Mouse (Mus musculus): ENCODE results near the gene Mycbp. TPM values are rescaled to one million over a fixed set of nuclear protein-coding genes. Genes with fewer than 3 reads are reported as not detected.

Mycbp gene
- total and polyA plus RNA-seq, 3 experiments: 54.2 to 86.6 TPM; not detected in 1

DNA sequence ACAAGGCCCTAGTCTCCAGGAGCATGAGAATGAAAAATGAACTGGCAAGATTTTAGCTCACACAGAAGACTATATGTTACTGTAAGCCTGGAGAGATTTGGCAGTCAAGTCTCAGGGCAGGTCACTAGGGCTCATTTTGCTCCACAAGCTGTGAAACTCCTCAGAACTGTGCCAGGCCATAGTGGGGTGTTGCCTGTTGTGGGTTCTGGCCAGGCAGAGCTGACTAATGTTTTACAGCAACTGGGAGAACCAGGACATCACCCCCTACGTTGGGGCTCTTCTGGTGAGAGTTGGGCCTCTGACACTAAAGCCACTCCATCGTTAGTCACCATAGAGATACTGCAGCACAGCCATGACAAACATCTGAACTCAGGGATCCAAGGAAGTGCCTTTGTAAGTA, 44.8 kb upstream of the Mycbp start:
- no peak for DNase-seq (ENCODE audit: low read depth, low spot score)

DNA sequence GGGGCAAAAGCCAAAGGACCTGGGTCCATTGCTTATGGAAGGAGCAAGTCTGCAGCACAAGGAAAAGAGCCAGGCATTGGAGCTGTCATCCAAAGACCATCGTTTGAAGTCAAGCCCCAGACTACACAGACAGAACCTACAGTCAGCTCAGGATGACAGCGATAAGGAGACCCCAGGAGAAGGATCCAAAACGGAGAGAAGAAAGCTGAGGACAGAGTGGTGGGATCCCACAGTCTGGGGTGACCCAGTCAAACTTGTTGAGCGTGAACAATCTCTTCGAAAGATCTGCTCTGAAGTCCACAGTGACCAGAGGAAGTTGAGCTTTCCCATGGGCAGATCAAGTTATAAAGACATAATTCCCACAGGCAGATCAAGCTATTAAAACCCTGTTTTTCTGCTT, 44.0 kb upstream of the Mycbp start:
- H3K4me3 ChIP-seq (ENCODE audit: control insufficient read depth in 1 of 2, insufficient read depth in 1 of 2, low read depth in 2 of 2, low read length in 2 of 2): no peak overlapping the region
- no peak overlapping the region for H3K9ac ChIP-seq (ENCODE audit: control insufficient read depth, low read depth, low read length, poor library complexity, severe bottlenecking)
- no peaks in the 10 kb centered on the region for H3K79me2 ChIP-seq (ENCODE audit: control insufficient read depth, insufficient read depth, low read length, poor library complexity)
- TF ChIP-seq GABPA (IDR thresholded peaks at IDR 0.05; ENCODE audit: low read depth, low read length) (no peak), USF2 (IDR thresholded peaks at IDR 0.05; ENCODE audit: borderline replicate concordance in 1 of 2, insufficient read depth in 1 of 2, low read depth in 1 of 2, low read length in 2 of 2) (no peak), TBP (IDR thresholded peaks at IDR 0.05; ENCODE audit: low read depth, low read length) (no peak), E2F4 (IDR thresholded peaks at IDR 0.05; ENCODE audit: borderline replicate concordance, low read depth, low read length) (no peak), HCFC1 (IDR thresholded peaks at IDR 0.05; ENCODE audit: low read depth, low read length) (no peak), KAT2A (conservative IDR thresholded peaks at IDR 0.05; ENCODE audit: low read depth, low read length) (no peak), MEF2A (IDR thresholded peaks at IDR 0.05; ENCODE audit: extremely low read depth, insufficient replicate concordance, low read depth, low read length, poor library complexity, severe bottlenecking) (no peak), POLR2AphosphoS2 (IDR thresholded peaks at IDR 0.05; ENCODE audit: low read length) (no peak), GATA1 (IDR thresholded peaks at IDR 0.05; ENCODE audit: low read depth, low read length) (no peak), RCOR1 (IDR thresholded peaks at IDR 0.05; ENCODE audit: low read depth, low read length) (no peak), POLR2A (IDR thresholded peaks at IDR 0.05; ENCODE audit: control insufficient read depth in 1 of 2, insufficient read depth in 1 of 2, low read depth in 1 of 2, low read length in 2 of 2, poor library complexity in 1 of 2) (no peak), CHD2 (IDR thresholded peaks at IDR 0.05; ENCODE audit: low read length) (no peak), MAZ (IDR thresholded peaks at IDR 0.05; ENCODE audit: low read depth, low read length) (no peak)
- no peaks in the 10 kb centered on the region for H3K9me3 ChIP-seq (replicated peaks; ENCODE audit: insufficient read depth, low read length)
- no peak for DNase-seq (ENCODE audit: low read depth, low spot score)
- peaks cover 0 to 2% of the 10 kb centered on the region in 2 experiments; a peak in 1 of 4 replicates for H3K27me3 ChIP-seq (ENCODE audit: control insufficient read depth in 1 of 2, insufficient read depth in 2 of 2, low read length in 2 of 2)
- H3K27ac ChIP-seq (ENCODE audit: control insufficient read depth, low read depth, low read length): no peak overlapping the region
- no peaks in the 10 kb centered on the region for H3K4me1 ChIP-seq (ENCODE audit: control insufficient read depth in 1 of 2, insufficient read depth in 2 of 2, low read length in 2 of 2)
- H3K36me3 ChIP-seq (ENCODE audit: control insufficient read depth in 1 of 2, insufficient read depth in 2 of 2, low read length in 2 of 2): no peaks in the 10 kb centered on the region

More for the DNA sequence above, 44.8 kb upstream of the Mycbp start:
- Histone ChIP-seq H3K36me3 (ENCODE audit: control insufficient read depth in 1 of 2, insufficient read depth in 2 of 2, low read length in 2 of 2) (no peaks in the 10 kb centered on the region), H3K27me3 (ENCODE audit: control insufficient read depth in 1 of 2, insufficient read depth in 2 of 2, low read length in 2 of 2) (peaks cover 0 to 2% of the 10 kb centered on the region in 2 experiments; a peak in 1 of 4 replicates), H3K9ac (ENCODE audit: control insufficient read depth, low read depth, low read length, poor library complexity, severe bottlenecking) (no peak overlapping the region), H3K79me2 (ENCODE audit: control insufficient read depth, insufficient read depth, low read length, poor library complexity) (no peaks in the 10 kb centered on the region), H3K4me1 (ENCODE audit: control insufficient read depth in 1 of 2, insufficient read depth in 2 of 2, low read length in 2 of 2) (no peaks in the 10 kb centered on the region), H3K9me3 (replicated peaks; ENCODE audit: insufficient read depth, low read length) (no peaks in the 10 kb centered on the region), H3K27ac (ENCODE audit: control insufficient read depth, low read depth, low read length) (no peak overlapping the region), H3K4me3 (ENCODE audit: control insufficient read depth in 1 of 2, insufficient read depth in 1 of 2, low read depth in 2 of 2, low read length in 2 of 2) (no peak overlapping the region)
- TF ChIP-seq E2F4 (IDR thresholded peaks at IDR 0.05; ENCODE audit: borderline replicate concordance, low read depth, low read length) (no peak), EP300 (IDR thresholded peaks at IDR 0.05; ENCODE audit: low read depth in 1 of 2, low read length in 2 of 2) (no peak)

DNA sequence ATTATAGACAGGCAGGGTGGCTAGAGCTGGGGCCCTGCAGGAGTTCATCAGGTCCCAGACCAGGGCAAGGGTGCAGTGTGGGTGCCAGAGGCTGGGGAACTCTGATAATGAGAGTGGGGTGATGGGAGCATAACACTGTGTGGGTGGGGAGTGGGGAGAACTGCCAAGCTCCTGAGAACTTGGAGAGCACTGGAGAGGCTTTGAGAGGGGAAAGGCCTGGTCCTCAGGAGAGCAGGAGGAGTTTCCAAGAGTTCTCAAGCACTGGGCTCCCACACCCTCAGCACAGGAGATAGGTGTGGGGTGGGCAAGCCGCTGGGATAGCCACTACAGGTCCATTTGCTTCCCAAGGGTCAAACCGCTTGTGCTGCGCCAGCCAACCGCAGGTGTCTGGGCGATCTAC, 10.9 kb upstream of the Mycbp start:
- TF ChIP-seq MYB (IDR thresholded peaks at IDR 0.05; ENCODE audit: low read depth, low read length): no peak
- no peak for TF ChIP-seq NELFE (IDR thresholded peaks at IDR 0.05; ENCODE audit: low read depth, low read length)
- no peak for TF ChIP-seq TBP (IDR thresholded peaks at IDR 0.05; ENCODE audit: low read depth, low read length)
- no peak for TF ChIP-seq USF2 (IDR thresholded peaks at IDR 0.05; ENCODE audit: borderline replicate concordance in 1 of 2, insufficient read depth in 1 of 2, low read depth in 1 of 2, low read length in 2 of 2)
- no peak for TF ChIP-seq BHLHE40 (IDR thresholded peaks at IDR 0.05; ENCODE audit: borderline replicate concordance, low read depth, low read length)
- no peak for TF ChIP-seq JUND (IDR thresholded peaks at IDR 0.05; ENCODE audit: low read depth, low read length)
- TF ChIP-seq UBTF (IDR thresholded peaks at IDR 0.05; ENCODE audit: borderline replicate concordance, insufficient read depth, low read depth, low read length): no peak
- TF ChIP-seq EP300 (IDR thresholded peaks at IDR 0.05; ENCODE audit: low read depth in 1 of 2, low read length in 2 of 2): no peak
- no peak for TF ChIP-seq USF1 (IDR thresholded peaks at IDR 0.05; ENCODE audit: low read depth, low read length)
- TF ChIP-seq HCFC1 (IDR thresholded peaks at IDR 0.05; ENCODE audit: low read depth, low read length): no peak
- no peak for TF ChIP-seq ELF1 (IDR thresholded peaks at IDR 0.05; ENCODE audit: low read depth, low read length)
- no peak for TF ChIP-seq RAD21 (IDR thresholded peaks at IDR 0.05; ENCODE audit: low read depth, low read length)
- TF ChIP-seq E2F4 (IDR thresholded peaks at IDR 0.05; ENCODE audit: borderline replicate concordance, low read depth, low read length): no peak
- TF ChIP-seq CHD2 (IDR thresholded peaks at IDR 0.05; ENCODE audit: low read length): no peak
- no peak overlapping the region for H3K4me3 ChIP-seq (ENCODE audit: control insufficient read depth in 1 of 2, insufficient read depth in 1 of 2, low read depth in 2 of 2, low read length in 2 of 2)
- H3K4me1 ChIP-seq (ENCODE audit: control insufficient read depth in 1 of 2, insufficient read depth in 2 of 2, low read length in 2 of 2): no peaks in the 10 kb centered on the region
- H3K36me3 ChIP-seq (ENCODE audit: control insufficient read depth in 1 of 2, insufficient read depth in 2 of 2, low read length in 2 of 2): no peaks in the 10 kb centered on the region
- H3K9me3 ChIP-seq (replicated peaks; ENCODE audit: insufficient read depth, low read length): no peaks in the 10 kb centered on the region
- H3K79me2 ChIP-seq (ENCODE audit: control insufficient read depth, insufficient read depth, low read length, poor library complexity): no peaks in the 10 kb centered on the region
- H3K27me3 ChIP-seq (ENCODE audit: control insufficient read depth in 1 of 2, insufficient read depth in 2 of 2, low read length in 2 of 2): no peaks in the 10 kb centered on the region
- no peak for DNase-seq (ENCODE audit: low read depth, low spot score)
- H3K9ac ChIP-seq (ENCODE audit: control insufficient read depth, low read depth, low read length, poor library complexity, severe bottlenecking): no peak overlapping the region
- H3K27ac ChIP-seq (ENCODE audit: control insufficient read depth, low read depth, low read length): no peak overlapping the region
